Mouse (Mus musculus): ENCODE data around the gene Nsf.

GRCm38 (mm10) chr11:103970876-103971275 lies 17.0 kb upstream of the Nsf start:
- TF ChIP-seq GATA1 (IDR thresholded peaks at IDR 0.05; ENCODE audit: borderline replicate concordance, low read length): no peak
- no peak for TF ChIP-seq FLI1 (IDR thresholded peaks at IDR 0.05; ENCODE audit: low read length)

Measured in megakaryocyte, embryonic 14.5 days (primary cell).